Mouse (Mus musculus) adrenal gland, postnatal 14 days (tissue): ENCODE results near the gene Cdx4. TPM values are rescaled to one million over a fixed set of nuclear protein-coding genes. Genes with fewer than 3 reads are reported as not detected.
A peak's percentile ranks its signal among the peaks of the same experiment; 100 is the strongest.

Experiments used
- DNase-seq: peaks from one replicate; pipeline ENCODE4 v3.0.0; 2021; ENCODE audit warnings: mixed read lengths
- long read RNA-seq, 2 experiments: library from polyadenylated mRNA; stranded (forward); transcript quantifications; one replicate each; pipeline ENCODE4 v2.0.0; 2021
- total RNA-seq: library from RNA; stranded (reverse); gene quantifications from 2 replicates; pipeline ENCODE4 v1.2.3, GENCODE M21; 2021

Gene Cdx4
- not detected in 2 replicates for total RNA-seq
- long read RNA-seq, experiment 1, result 0 reads
- long read RNA-seq, experiment 2, result 0 reads

DNA sequence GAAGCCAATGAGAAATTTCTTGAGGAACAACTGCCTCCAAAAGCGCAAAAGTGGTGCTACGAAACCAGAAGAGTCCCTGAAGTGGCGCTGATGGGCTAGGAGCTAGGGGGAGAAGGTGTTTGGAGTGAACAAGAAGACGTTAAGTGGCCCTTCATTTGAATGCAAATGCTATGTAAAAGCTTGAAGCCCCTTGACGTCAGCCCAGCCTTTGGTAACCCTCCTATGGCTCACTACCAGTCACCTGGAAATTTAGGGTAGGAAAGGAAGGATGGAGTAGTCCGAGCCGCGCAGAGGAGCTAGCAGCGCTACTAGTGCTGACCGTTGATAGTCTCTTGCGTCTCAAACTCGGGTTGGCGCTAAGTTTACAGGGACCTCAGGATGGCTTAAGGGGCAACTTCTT, at the start of gene Cdx4:
TSS of gene Cdx4 (plus strand) at position 253 of the 400 bp plus-strand sequence.
- no peak for DNase-seq

DNA sequence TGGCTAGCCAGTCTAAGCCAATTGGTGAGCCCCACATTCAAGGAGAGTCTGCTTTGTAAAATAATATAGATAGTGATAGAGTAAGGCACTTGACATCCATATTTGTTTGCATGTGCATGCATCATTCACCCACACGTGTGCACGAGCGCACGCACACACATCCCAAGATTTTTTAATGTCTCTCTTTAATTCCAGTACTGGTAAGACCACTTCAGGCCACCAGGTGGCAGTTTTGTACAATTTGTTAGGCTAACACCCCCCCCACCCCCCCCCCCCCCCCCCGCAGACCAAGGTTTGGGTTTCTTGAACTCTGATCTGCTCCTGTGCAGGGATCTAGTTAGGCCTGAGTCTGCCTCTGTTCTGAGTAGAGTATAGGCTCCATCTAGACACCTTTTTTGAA, 46.9 kb upstream of the Cdx4 start:
- peak; percentile 27 for DNase-seq

DNA sequence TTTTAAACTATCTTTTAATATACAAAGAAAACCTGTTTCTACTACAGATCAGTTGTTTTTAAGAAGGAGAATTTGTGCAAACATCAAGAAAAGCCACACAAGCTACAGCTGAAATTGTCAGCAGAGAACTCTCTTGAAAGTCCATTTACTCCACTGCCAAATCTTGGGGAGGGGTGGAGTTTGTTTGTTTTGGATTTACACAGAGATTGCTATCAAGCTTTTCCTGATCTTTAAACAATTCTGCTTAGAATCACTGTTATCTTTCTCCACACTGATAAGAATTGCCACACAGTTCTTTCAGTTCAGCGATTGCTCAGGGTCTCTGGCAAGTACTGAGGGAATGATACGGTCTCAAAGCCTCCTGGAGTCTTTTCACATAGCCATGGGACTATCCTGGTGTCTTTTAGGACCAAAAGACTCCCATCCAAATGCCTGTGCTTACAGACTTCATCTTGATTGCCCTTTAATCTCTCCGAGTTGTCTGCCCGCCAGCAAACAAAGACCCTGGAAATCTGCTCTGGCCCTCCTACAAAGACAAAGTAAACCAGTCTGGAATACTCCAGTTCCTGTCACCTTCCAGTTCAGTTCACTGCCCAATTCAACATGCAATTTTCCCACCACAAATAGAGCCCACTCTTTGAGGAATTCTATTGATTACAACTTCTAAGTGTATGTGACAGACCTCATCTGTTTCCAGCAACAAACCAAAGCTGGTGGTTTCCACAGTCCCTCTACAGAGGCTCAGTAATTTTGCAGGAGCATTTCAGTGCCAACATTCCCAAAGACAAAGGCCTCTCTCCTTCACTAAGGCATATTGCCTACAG, 34.1 kb upstream of the Cdx4 start:
- no peak for DNase-seq

- DNase-seq, result no peak
Measured at GRCm38 (mm10) chrX:103287846-103288377, 33.3 kb upstream of the Cdx4 start.

GRCm38 (mm10) chrX:103288485-103289330, 32.5 kb upstream of the Cdx4 start:
- peak; percentile 11 for DNase-seq

- DNase-seq, result peak; percentile 6
Measured at GRCm38 (mm10) chrX:103298937-103299336, 22.3 kb upstream of the Cdx4 start.

DNA sequence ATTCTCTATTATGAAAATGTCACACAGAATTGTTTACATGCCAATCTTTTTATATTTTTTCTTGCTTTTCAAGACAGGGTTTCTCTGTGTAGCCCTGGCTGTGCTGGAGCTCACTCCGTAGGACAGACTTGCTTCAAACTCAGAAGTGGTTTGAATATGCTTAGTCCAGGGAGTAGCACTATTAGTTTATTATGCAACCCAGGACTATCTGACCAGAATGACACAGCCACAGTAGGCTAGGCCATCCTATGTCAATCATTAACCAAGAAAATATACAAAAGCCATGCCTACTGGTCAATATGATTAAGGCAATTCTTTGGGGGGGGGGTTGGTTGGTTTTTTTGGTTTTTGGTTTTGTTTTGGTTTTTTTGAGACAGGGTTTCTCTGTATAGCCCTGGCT, 12.9 kb upstream of the Cdx4 start:
- DNase-seq, result no peak

DNA sequence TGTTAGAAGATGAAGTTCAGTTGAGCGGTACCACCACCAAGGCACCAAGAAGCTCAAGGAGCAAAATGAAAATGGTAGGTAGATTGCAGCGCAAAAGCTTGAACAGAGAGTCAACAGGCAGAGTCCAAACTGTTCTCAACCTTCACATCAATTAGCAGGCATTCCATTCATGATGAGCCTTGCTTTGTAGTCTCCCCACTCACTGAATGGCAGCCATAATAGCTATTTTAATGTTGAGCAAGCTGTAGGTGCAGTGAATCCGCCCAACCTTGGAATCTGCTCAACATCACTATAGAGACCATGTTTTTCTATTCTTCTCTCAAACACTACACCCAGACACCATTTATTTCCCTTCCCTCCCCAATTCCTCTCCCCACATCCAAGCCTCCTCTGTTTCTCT, 9.5 kb upstream of the Cdx4 start:
- no peak for DNase-seq

- no peak for DNase-seq
Measured at GRCm38 (mm10) chrX:103314146-103314545, 7.1 kb upstream of the Cdx4 start.

GRCm38 (mm10) chrX:103325900-103326299, 4.7 kb downstream of the Cdx4 start:
- no peak for DNase-seq

- no peak for DNase-seq
Measured at GRCm38 (mm10) chrX:103329386-103329785, 8.2 kb downstream of the Cdx4 start.

- no peak for DNase-seq
Measured at GRCm38 (mm10) chrX:103331125-103331858, 10.1 kb downstream of the Cdx4 start.

- DNase-seq, result no peak
Measured at GRCm38 (mm10) chrX:103341369-103342113, 20.3 kb downstream of the Cdx4 start.

- DNase-seq, result no peak
Measured at GRCm38 (mm10) chrX:103355784-103356183, 34.6 kb downstream of the Cdx4 start.

DNA sequence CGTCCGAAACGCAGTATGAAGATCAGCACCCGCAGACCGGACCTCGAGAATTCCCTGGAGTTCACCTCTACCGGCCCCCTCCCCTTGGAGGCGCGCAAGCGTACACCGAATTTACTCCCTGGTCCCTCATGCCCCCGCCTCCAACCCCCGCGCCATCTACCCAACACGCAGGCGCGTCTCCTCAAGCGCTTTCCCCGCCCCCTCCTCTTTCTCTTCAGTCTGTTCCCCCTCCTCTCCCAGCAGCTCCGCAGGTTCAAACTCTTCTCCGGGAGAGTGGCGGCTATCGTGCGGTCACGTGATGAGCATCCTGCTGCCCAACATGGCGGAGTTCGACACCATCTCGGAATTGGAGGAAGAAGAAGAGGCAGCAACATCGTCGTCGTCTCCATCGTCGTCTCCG, 35.1 kb downstream of the Cdx4 start, which contains the start of gene Chic1:
TSS of gene Chic1 (plus strand) at position 190 of the 400 bp plus-strand sequence.
- peak; percentile 86 for DNase-seq

DNA sequence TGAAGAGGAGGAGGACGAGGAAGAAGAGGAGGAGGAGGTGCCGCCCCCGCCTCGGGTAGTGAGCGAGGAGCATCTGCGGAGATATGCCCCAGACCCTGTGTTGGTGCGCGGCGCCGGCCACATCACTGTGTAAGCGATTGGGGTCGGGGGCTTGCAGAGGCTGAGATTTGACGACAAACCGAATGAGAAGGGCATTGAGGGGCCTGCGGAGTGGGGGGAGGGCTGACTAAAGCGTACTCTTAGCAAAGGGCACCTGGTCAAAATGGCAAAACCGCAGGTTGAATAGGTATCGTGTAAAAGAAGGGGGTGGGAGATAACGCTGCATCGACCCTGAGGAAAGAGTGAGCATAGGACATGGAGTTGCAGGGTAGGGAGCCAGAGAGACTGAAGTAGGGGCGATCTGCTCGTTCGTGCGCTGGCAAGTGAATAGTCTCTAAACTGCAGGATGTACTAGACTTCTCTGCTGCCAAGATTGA, 35.6 kb downstream of the Cdx4 start:
- DNase-seq, result peak; percentile 4

- peak; percentile 34 for DNase-seq
Measured at GRCm38 (mm10) chrX:103366201-103366600, 45.0 kb downstream of the Cdx4 start.

GRCm38 (mm10) chrX:103368650-103369049, 47.5 kb downstream of the Cdx4 start:
- DNase-seq, result no peak

GRCm38 (mm10) chrX:103371221-103371620, 50.0 kb downstream of the Cdx4 start:
- peak; percentile 10 for DNase-seq

DNA sequence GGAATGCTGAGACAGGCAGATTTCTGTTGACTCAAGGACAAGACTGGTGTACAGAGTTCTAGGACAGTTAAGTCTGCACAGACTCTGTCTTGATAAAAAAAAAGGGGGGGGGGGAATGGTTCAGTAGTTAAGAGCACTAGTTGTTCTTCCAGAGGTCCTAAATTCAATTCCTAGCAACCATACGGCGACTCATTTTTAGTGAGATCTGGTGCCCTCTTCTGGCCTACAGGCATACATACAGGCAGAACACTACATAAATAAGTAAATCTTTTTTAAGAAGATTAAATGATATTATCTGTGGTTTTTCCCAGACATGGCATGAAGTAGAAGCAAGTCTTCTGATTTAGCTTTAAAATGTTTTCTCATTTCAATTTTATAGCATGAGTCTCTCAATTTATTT, 50.4 kb downstream of the Cdx4 start:
- DNase-seq, result peak; percentile 6

GRCm38 (mm10) chrX:103374250-103374649, 53.1 kb downstream of the Cdx4 start:
- peak; percentile 14 for DNase-seq
